Mouse (Mus musculus) layer of hippocampus, adult 6 months (tissue): Measurements from ENCODE around the gene Lrfn2. TPM values are rescaled to one million over a fixed set of nuclear protein-coding genes. Genes with fewer than 3 reads are reported as not detected.

Source experiments
- long read RNA-seq, 2 experiments: library from polyadenylated mRNA; unstranded; transcript quantifications; one replicate each; pipeline ENCODE4 v2.0.0; 2019 to 2020
- microRNA-seq: library from miRNA; unstranded; fragments of <30 nt; microRNA quantifications from one replicate; pipeline ENCODE4 v1.2.0, GENCODE M21; 2020
- polyA plus RNA-seq: library from polyadenylated mRNA; unstranded; fragments of <200 nt; fragmentation: Nextera tagmentation; gene quantifications from 2 replicates; pipeline ENCODE4 v1.2.3, GENCODE M21; 2021

Lrfn2 gene
- 6.5 and 7.7 TPM in 2 replicates for polyA plus RNA-seq
- long read RNA-seq, experiment 1, transcript Lrfn2-201 (3 exons, 3,202 nt): major isoform, 7 of 17 reads
- long read RNA-seq, experiment 1, partial matches to known transcripts: 5 of 17 reads
- long read RNA-seq, experiment 1, other reads (novel, unspliced or antisense): 5 of 17 reads
- long read RNA-seq, experiment 2, transcript Lrfn2-201 (3 exons, 3,202 nt): major isoform, 63 of 81 reads
- long read RNA-seq, experiment 2, partial matches to known transcripts: 9 of 81 reads
- long read RNA-seq, experiment 2, other reads (novel, unspliced or antisense): 9 of 81 reads

GRCm38 (mm10) chr17:48931621-48932405 lies at the start of gene Lrfn2:
TSS of gene Lrfn2 (plus strand) at chr17:48932379.

Small RNAs within 50 kb of the gene (microRNA-seq; reads per million reads assigned to microRNA genes)
- not detected for gene Gm44304
